Mouse (Mus musculus) myocyte (in vitro differentiated cells): ENCODE results near the gene Ptch2. TPM values are rescaled to one million over a fixed set of nuclear protein-coding genes. Genes with fewer than 3 reads are reported as not detected.

Experiments used
- H3K27me3 ChIP-seq: one replicate; pipeline ENCODE4 v1.6.1; 2011; ENCODE audit not compliant: control insufficient read depth, insufficient read depth, insufficient read length
- H3K36me3 ChIP-seq: one replicate; pipeline ENCODE4 v1.6.1; 2011; ENCODE audit not compliant: control insufficient read depth, insufficient read depth
- H3K4me2 ChIP-seq: one replicate; pipeline ENCODE4 v1.6.1; 2011; ENCODE audit warnings: low read depth, control low read depth
- H3K4me3 ChIP-seq: one replicate; pipeline ENCODE4 v1.5.1; 2011; ENCODE audit warnings: mild to moderate bottlenecking, control low read depth, moderate library complexity
- H3K79me2 ChIP-seq: one replicate; pipeline ENCODE4 v1.6.1; 2011; ENCODE audit not compliant: control insufficient read depth, insufficient read depth
- H3ac ChIP-seq: one replicate; pipeline ENCODE4 v1.6.1; 2011; ENCODE audit not compliant: control insufficient read depth, insufficient read length
- CEBPB ChIP-seq: IDR thresholded peaks from 2 replicates; pipeline ENCODE4 v1.6.1; 2011; ENCODE audit warnings: mild to moderate bottlenecking, moderate library complexity; ENCODE audit not compliant: poor library complexity, insufficient read depth, severe bottlenecking
- E2F4 ChIP-seq: IDR thresholded peaks from one replicate; pipeline ENCODE4 v1.6.1; 2011; ENCODE audit warnings: mild to moderate bottlenecking, control low read depth, moderate library complexity; ENCODE audit not compliant: insufficient read depth
- MAX ChIP-seq: IDR thresholded peaks from one replicate; pipeline ENCODE4 v1.6.1; 2011; ENCODE audit warnings: low read depth, mild to moderate bottlenecking, control low read depth
- MYOD1 ChIP-seq, 3 experiments: IDR thresholded peaks; one replicate each; pipeline ENCODE4 v1.6.1; 2011; ENCODE audit warnings: control low read depth in 2 of 3, low read depth in 2 of 3, mild to moderate bottlenecking in 2 of 3, moderate library complexity in 1 of 3; ENCODE audit not compliant: insufficient read length in 2 of 3, control insufficient read depth in 1 of 3
- MYOG ChIP-seq, 3 experiments: IDR thresholded peaks; one replicate each; pipeline ENCODE4 v1.6.1; 2011; ENCODE audit warnings: control low read depth in 2 of 3, low read depth in 2 of 3, mild to moderate bottlenecking in 2 of 3; ENCODE audit not compliant: insufficient read length in 2 of 3, control insufficient read depth in 1 of 3, insufficient read depth in 1 of 3
- POLR2A ChIP-seq: IDR thresholded peaks from one replicate; pipeline ENCODE4 v1.6.1; 2011; ENCODE audit warnings: low read depth, mild to moderate bottlenecking, control low read depth, moderate library complexity; ENCODE audit not compliant: insufficient read length
- POLR2AphosphoS2 ChIP-seq: IDR thresholded peaks from one replicate; pipeline ENCODE4 v1.6.1; 2011; ENCODE audit warnings: low read depth, control low read depth; ENCODE audit not compliant: insufficient read length
- REST ChIP-seq: IDR thresholded peaks from one replicate; pipeline ENCODE4 v1.6.1; 2011; ENCODE audit warnings: mild to moderate bottlenecking, control low read depth, moderate library complexity; ENCODE audit not compliant: insufficient read depth, insufficient read length
- SRF ChIP-seq: IDR thresholded peaks from one replicate; pipeline ENCODE4 v1.6.1; 2011; ENCODE audit warnings: low read depth; ENCODE audit not compliant: control insufficient read depth, insufficient read length
- TCF12 ChIP-seq: IDR thresholded peaks from one replicate; pipeline ENCODE4 v1.6.1; 2011; ENCODE audit warnings: mild to moderate bottlenecking, control low read depth; ENCODE audit not compliant: poor library complexity, insufficient read depth, severe bottlenecking
- TCF3 ChIP-seq: IDR thresholded peaks from one replicate; pipeline ENCODE4 v1.6.1; 2011; ENCODE audit warnings: low read depth, control low read depth; ENCODE audit not compliant: insufficient read length
- USF1 ChIP-seq: IDR thresholded peaks from one replicate; pipeline ENCODE4 v1.6.1; 2011; ENCODE audit warnings: low read depth, mild to moderate bottlenecking, control low read depth, moderate library complexity
- polyA plus RNA-seq: library from polyadenylated mRNA; unstranded; fragments of >200 nt; fragmentation: generic; extraction: Trizol; gene quantifications from one replicate; pipeline ENCODE4 v1.2.1, GENCODE M21; 2012; ENCODE audit warnings: missing spikeins

The Ptch2 gene
- polyA plus RNA-seq, 1 experiment: 0.02 TPM

GRCm38 (mm10) chr4:117127991-117128686, 32.3 kb downstream of the Ptch2 start:
- Histone ChIP-seq H3K79me2 (peaks cover 17% of the 10 kb centered on the region), H3K4me3 (no peak overlapping the region), H3K4me2 (no peak overlapping the region), H3ac (no peak overlapping the region), H3K36me3 (peaks cover 9% of the 10 kb centered on the region), H3K27me3 (no peaks in the 10 kb centered on the region)
- no peak for TF ChIP-seq MYOG (IDR thresholded peaks at IDR 0.05; ENCODE audit: control insufficient read depth in 1 of 3, insufficient read depth in 1 of 3, insufficient read length in 2 of 3, low read depth in 2 of 3)
- TF ChIP-seq MAX: no peak
- TF ChIP-seq CEBPB: no peak
- no peak for TF ChIP-seq MYOD1 (IDR thresholded peaks at IDR 0.05; ENCODE audit: control insufficient read depth in 1 of 3, insufficient read length in 2 of 3, low read depth in 2 of 3)
- peak; percentile 40 for TF ChIP-seq POLR2AphosphoS2
- no peak for TF ChIP-seq POLR2A
- TF ChIP-seq TCF3: no peak
- TF ChIP-seq SRF: no peak

DNA sequence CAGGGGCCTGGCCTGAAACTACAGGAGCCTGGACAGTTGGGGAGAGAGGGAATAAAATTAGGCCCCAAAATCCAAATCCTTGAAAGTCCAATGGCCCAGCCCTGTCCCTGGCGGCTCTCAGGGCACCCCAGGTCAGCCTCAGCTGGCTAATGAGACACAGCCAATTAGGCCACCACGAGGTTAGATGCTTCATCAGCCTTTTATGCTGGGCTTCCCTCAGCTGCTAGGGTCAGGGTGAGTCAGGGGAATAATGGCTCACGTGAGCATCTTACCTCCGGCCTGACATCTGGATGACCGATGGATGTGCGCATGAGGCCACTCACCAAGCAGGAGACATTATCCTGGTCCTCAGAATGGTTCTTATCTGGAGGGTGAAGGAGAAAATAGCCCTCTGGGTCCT, 34.9 kb downstream of the Ptch2 start:
- TF ChIP-seq MYOD1 (IDR thresholded peaks at IDR 0.05; ENCODE audit: control insufficient read depth in 1 of 3, insufficient read length in 2 of 3, low read depth in 2 of 3) (peak in 1 of 3 experiments; percentile 46), TCF3 (no peak), SRF (no peak)
- H3ac ChIP-seq: no peak overlapping the region
- no peak overlapping the region for H3K4me3 ChIP-seq
- no peaks in the 10 kb centered on the region for H3K27me3 ChIP-seq
- H3K4me2 ChIP-seq: no peak overlapping the region
- peaks cover 12% of the 10 kb centered on the region for H3K79me2 ChIP-seq
- H3K36me3 ChIP-seq: peaks cover 9% of the 10 kb centered on the region

GRCm38 (mm10) chr4:117131198-117131597, 35.3 kb downstream of the Ptch2 start:
- Histone ChIP-seq H3K79me2 (peaks cover 12% of the 10 kb centered on the region), H3K4me2 (no peak overlapping the region), H3K27me3 (no peaks in the 10 kb centered on the region), H3K4me3 (no peak overlapping the region), H3ac (no peak overlapping the region), H3K36me3 (peaks cover 9% of the 10 kb centered on the region)
- TF ChIP-seq POLR2AphosphoS2: no peak
- no peak for TF ChIP-seq MYOG (IDR thresholded peaks at IDR 0.05; ENCODE audit: control insufficient read depth in 1 of 3, insufficient read depth in 1 of 3, insufficient read length in 2 of 3, low read depth in 2 of 3)
- no peak for TF ChIP-seq TCF3
- TF ChIP-seq CEBPB: no peak
- no peak for TF ChIP-seq TCF12
- TF ChIP-seq SRF: no peak
- TF ChIP-seq MAX: no peak

DNA sequence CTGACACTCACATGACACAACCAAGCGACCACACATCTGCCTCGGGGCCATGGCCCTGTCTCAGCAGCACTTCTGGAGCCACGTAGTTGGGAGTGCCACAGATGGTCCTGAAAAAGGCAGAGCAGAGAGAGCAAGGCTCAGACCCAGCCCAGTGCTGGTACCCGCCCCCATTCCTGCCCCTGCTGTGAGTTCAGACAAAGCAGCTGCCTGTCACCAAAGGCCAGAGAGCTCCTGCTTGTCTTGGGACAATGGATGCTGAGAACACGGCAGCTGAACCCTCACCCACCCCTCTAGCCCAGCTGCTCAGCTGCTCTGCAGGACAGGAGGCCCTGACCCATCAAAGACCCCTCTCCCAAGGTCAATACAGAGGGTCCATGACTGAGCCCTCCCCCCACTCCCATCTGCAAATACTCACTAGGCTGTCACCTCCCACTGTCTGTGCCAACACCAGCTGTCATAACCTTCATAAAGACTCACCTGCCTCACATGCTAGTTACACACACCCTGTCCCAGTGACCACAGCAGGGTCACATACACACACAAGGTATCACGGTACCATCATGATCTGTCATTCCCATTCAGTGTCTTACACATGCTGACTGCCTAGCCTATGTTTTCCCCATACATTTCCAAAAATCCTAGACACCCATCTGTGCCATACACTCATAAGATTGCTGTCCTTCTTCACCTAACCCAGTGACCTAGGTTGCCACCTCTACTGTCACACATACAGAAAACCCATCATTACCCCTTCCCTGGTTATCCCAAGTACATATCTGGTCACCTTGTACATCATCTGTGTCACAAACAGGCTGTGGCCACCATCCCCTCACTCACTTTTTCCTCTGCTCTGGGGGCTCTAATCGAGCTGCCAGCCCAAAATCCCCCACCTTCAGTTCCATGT, 36.3 kb downstream of the Ptch2 start:
- peak overlapping the region; percentile 73 for H3K4me2 ChIP-seq
- H3ac ChIP-seq: peak overlapping the region; percentile 60
- peaks cover 9% of the 10 kb centered on the region for H3K36me3 ChIP-seq
- H3K4me3 ChIP-seq: peak overlapping the region; percentile 62
- H3K27me3 ChIP-seq: no peaks in the 10 kb centered on the region
- TF ChIP-seq E2F4 (no peak), TCF3 (no peak), MYOD1 (IDR thresholded peaks at IDR 0.05; ENCODE audit: control insufficient read depth in 1 of 3, insufficient read length in 2 of 3, low read depth in 2 of 3) (peak in 1 of 3 experiments; percentile 12), MAX (no peak), POLR2A (no peak), MYOG (IDR thresholded peaks at IDR 0.05; ENCODE audit: control insufficient read depth in 1 of 3, insufficient read depth in 1 of 3, insufficient read length in 2 of 3, low read depth in 2 of 3) (peak; percentile 7 to 78 (median 64)), REST (no peak), SRF (no peak), POLR2AphosphoS2 (no peak), CEBPB (no peak), TCF12 (no peak), USF1 (no peak)
- peaks cover 12% of the 10 kb centered on the region for H3K79me2 ChIP-seq
